8 mouse cellular contexts compared by ENCODE assay signal in genomic region chr2:118659493-118659892, GRCm38 (mm10). TPM values are rescaled to one million over a fixed set of nuclear protein-coding genes. Genes with fewer than 3 reads are reported as not detected.
DNase-seq lines count a peak whose midpoint lies in the region; ATAC-seq and TF ChIP-seq lines count a peak whose summit lies in the region.

No protein-coding gene starts in this region.

- TF ChIP-seq CTCF in layer of hippocampus, adult 2 months (conservative IDR thresholded peaks at IDR 0.05) = no peak
- TF ChIP-seq CTCF in intestine, postnatal 0 days (IDR thresholded peaks at IDR 0.05; ENCODE audit: low read depth) = no peak
- no peak for TF ChIP-seq CTCF in thymus, adult 2 months (IDR thresholded peaks at IDR 0.05; ENCODE audit: borderline replicate concordance, control insufficient read depth, extremely low read depth, insufficient read depth, low read length, poor library complexity)

- peaks cover 26% of the 10 kb centered on the region for H3K27me3 ChIP-seq in embryonic facial prominence, embryonic 14.5 days (replicated peaks; ENCODE audit: control insufficient read depth, insufficient read depth, low read length)
- H3K27me3 ChIP-seq in intestine, postnatal 0 days (replicated peaks; ENCODE audit: control insufficient read depth, insufficient read depth, low read length) = no peaks in the 10 kb centered on the region
- H3K27me3 ChIP-seq in neural tube, embryonic 12.5 days (replicated peaks) = peaks cover 22% of the 10 kb centered on the region
- H3K27me3 ChIP-seq in thymus, adult 2 months (ENCODE audit: control insufficient read depth, insufficient read depth, low read length) = no peaks in the 10 kb centered on the region

- H3K36me3 ChIP-seq in embryonic facial prominence, embryonic 14.5 days (ENCODE audit: control insufficient read depth, insufficient read depth, low read length) = no peaks in the 10 kb centered on the region
- no peaks in the 10 kb centered on the region for H3K36me3 ChIP-seq in intestine, postnatal 0 days (ENCODE audit: control insufficient read depth, insufficient read depth)
- no peaks in the 10 kb centered on the region for H3K36me3 ChIP-seq in neural tube, embryonic 12.5 days
- no peaks in the 10 kb centered on the region for H3K36me3 ChIP-seq in thymus, adult 2 months (ENCODE audit: control insufficient read depth, insufficient read depth, low read length)

- H3K9me3 ChIP-seq in embryonic facial prominence, embryonic 14.5 days (ENCODE audit: control insufficient read depth, low read length) = no peaks in the 10 kb centered on the region
- H3K9me3 ChIP-seq in intestine, postnatal 0 days (ENCODE audit: control insufficient read depth) = no peaks in the 10 kb centered on the region
- no peaks in the 10 kb centered on the region for H3K9me3 ChIP-seq in neural tube, embryonic 12.5 days

- ATAC-seq in embryonic facial prominence, embryonic 14.5 days (ENCODE audit: low read depth) = no peak
- ATAC-seq in intestine, postnatal 0 days = no peak
- ATAC-seq in neural tube, embryonic 12.5 days (ENCODE audit: low FRiP score, low read depth) = no peak

- H3K9ac ChIP-seq in embryonic facial prominence, embryonic 14.5 days (ENCODE audit: low read depth, low read length) = no peak overlapping the region
- H3K9ac ChIP-seq in intestine, postnatal 0 days (ENCODE audit: low read depth, low read length) = no peak overlapping the region
- no peak overlapping the region for H3K9ac ChIP-seq in neural tube, embryonic 12.5 days

- H3K4me3 ChIP-seq in layer of hippocampus, adult 2 months = peak overlapping the region; percentile 47; the same call in 1 of the 2 replicates
- peak overlapping the region; percentile 34 for H3K4me3 ChIP-seq in embryonic facial prominence, embryonic 14.5 days (ENCODE audit: low read depth, low read length)
- H3K4me3 ChIP-seq in intestine, postnatal 0 days (ENCODE audit: low read depth, low read length) = no peak overlapping the region
- H3K4me3 ChIP-seq in neural tube, embryonic 12.5 days = no peak overlapping the region
- H3K4me3 ChIP-seq in thymus, adult 2 months (ENCODE audit: control insufficient read depth, insufficient read depth, low read length) = no peak overlapping the region

- peak overlapping the region; percentile 51 for H3K4me2 ChIP-seq in embryonic facial prominence, embryonic 14.5 days (ENCODE audit: low read depth, low read length)
- H3K4me2 ChIP-seq in intestine, postnatal 0 days (replicated peaks; ENCODE audit: low read depth) = peak overlapping the region; percentile 63
- peak overlapping the region; percentile 61 for H3K4me2 ChIP-seq in neural tube, embryonic 12.5 days (replicated peaks)

- no peak for TF ChIP-seq POLR2A in thymus, adult 2 months (IDR thresholded peaks at IDR 0.05; ENCODE audit: control insufficient read depth, extremely low read depth, insufficient read depth, low read length, poor library complexity)

- 82% methylated on average over 12 of the region's 12 CpGs for WGBS in embryonic facial prominence, embryonic 14.5 days
- 66% methylated on average over 12 of the region's 12 CpGs for WGBS in intestine, postnatal 0 days
- WGBS in neural tube, embryonic 12.5 days = 86% methylated on average over 12 of the region's 12 CpGs
- WGBS in thymus, adult 2 months = 76% methylated on average over 12 of the region's 12 CpGs

- peaks cover 21% of the 10 kb centered on the region for H3K4me1 ChIP-seq in embryonic facial prominence, embryonic 14.5 days (ENCODE audit: control insufficient read depth, insufficient read depth, low read length)
- peaks cover 27% of the 10 kb centered on the region for H3K4me1 ChIP-seq in intestine, postnatal 0 days (replicated peaks; ENCODE audit: control insufficient read depth, insufficient read depth, low read length)
- peaks cover 26% of the 10 kb centered on the region for H3K4me1 ChIP-seq in neural tube, embryonic 12.5 days
- peaks cover 55% of the 10 kb centered on the region for H3K4me1 ChIP-seq in thymus, adult 2 months (replicated peaks; ENCODE audit: control insufficient read depth, insufficient read depth, low read length)

- DNase-seq in layer of hippocampus, adult 2 months (ENCODE audit: low spot score in 2 of 2) = no peak
- no peak for DNase-seq in layer of hippocampus, adult 9-11 months
- DNase-seq in embryonic facial prominence, embryonic 14.5 days (ENCODE audit: low spot score) = no peak
- DNase-seq in urinary bladder, postnatal 10 days (ENCODE audit: low spot score) = no peak
- DNase-seq in ovary, postnatal 36 days (ENCODE audit: low spot score) = no peak
- DNase-seq in thymus, adult 2 months = no peak

- peak overlapping the region; percentile 81; the same call in 1 of the 2 replicates for H3K27ac ChIP-seq in layer of hippocampus, adult 2 months
- H3K27ac ChIP-seq in embryonic facial prominence, embryonic 14.5 days (replicated peaks; ENCODE audit: low read depth, low read length) = no peak overlapping the region
- H3K27ac ChIP-seq in intestine, postnatal 0 days (ENCODE audit: low read depth, low read length) = no peak overlapping the region
- H3K27ac ChIP-seq in neural tube, embryonic 12.5 days = no peak overlapping the region
- no peak overlapping the region for H3K27ac ChIP-seq in thymus, adult 2 months (ENCODE audit: control insufficient read depth, insufficient read depth, low read length)

RNA-seq across cellular contexts. Expression of gene Pak6, which starts 3.6 kb away (rescaled TPM):
- 10 to 100 TPM; 57.5 to 65.7 TPM for total RNA-seq in layer of hippocampus, adult 2 months (2021)
- polyA plus RNA-seq in embryonic facial prominence, embryonic 14.5 days (2014; fragmentation: Nextera tagmentation; extraction: Ambion mirVana) = 2.0 and 2.5 TPM in 2 replicates
- polyA plus RNA-seq in intestine, postnatal 0 days (2015; fragmentation: Nextera tagmentation; extraction: Ambion mirVana) = 0.90 and 1.4 TPM in 2 replicates
- 4.7 and 5.7 TPM in 2 replicates for polyA plus RNA-seq in neural tube, embryonic 12.5 days (2016; fragmentation: Nextera tagmentation; extraction: Ambion mirVana)
- 4.3 and 4.7 TPM in 2 replicates for polyA plus RNA-seq in thymus, adult 2 months (2012; rRNA removed)

RNA-seq across cellular contexts. Expression of gene Ankrd63, which starts 44.3 kb away (rescaled TPM):
- total RNA-seq in layer of hippocampus, adult 2 months (2021) = 10 to 100 TPM; 14.8 to 15.5 TPM
- 0.05 and 0.11 TPM in 2 replicates for polyA plus RNA-seq in embryonic facial prominence, embryonic 14.5 days (2014; fragmentation: Nextera tagmentation; extraction: Ambion mirVana)
- 0.63 and 0.65 TPM in 2 replicates for polyA plus RNA-seq in intestine, postnatal 0 days (2015; fragmentation: Nextera tagmentation; extraction: Ambion mirVana)
- polyA plus RNA-seq in neural tube, embryonic 12.5 days (2016; fragmentation: Nextera tagmentation; extraction: Ambion mirVana) = not detected in 2 replicates
- 0.20 and 0.27 TPM in 2 replicates for polyA plus RNA-seq in thymus, adult 2 months (2012; rRNA removed)

Comparison
In these comparisons a context has a peak if more than half of its experiments do, and no peak if none do; other contexts are left out.
1. H3K4me3 ChIP-seq: peak in layer of hippocampus, adult 2 months (single experiment) and embryonic facial prominence, embryonic 14.5 days (single experiment); none in intestine, postnatal 0 days (single experiment), neural tube, embryonic 12.5 days (single experiment) and thymus, adult 2 months (single experiment).
2. Peak in every context shown above with its lines, with median percentiles within 50 percentile points of each other: H3K4me2 ChIP-seq.